Mouse (Mus musculus): Measurements from ENCODE around the gene Rbm26.

The Rbm26 gene

GRCm38 (mm10) chr14:105085332-105085993, 91.7 kb downstream of the Rbm26 start:
- DNase-seq: peak; percentile 60

- DNase-seq: no peak
Measured at GRCm38 (mm10) chr14:105084757-105085330, 92.3 kb downstream of the Rbm26 start.

- no peak for DNase-seq
Measured at GRCm38 (mm10) chr14:105084106-105084505, 93.0 kb downstream of the Rbm26 start.

GRCm38 (mm10) chr14:105074776-105075175, 102.4 kb downstream of the Rbm26 start:
- DNase-seq: no peak

GRCm38 (mm10) chr14:105074376-105074775, 102.8 kb downstream of the Rbm26 start:
- DNase-seq: no peak

- no peak for DNase-seq
Measured at GRCm38 (mm10) chr14:105071010-105071509, 106.1 kb downstream of the Rbm26 start.

- DNase-seq: no peak
Measured at GRCm38 (mm10) chr14:105070258-105071009, 106.7 kb downstream of the Rbm26 start.

GRCm38 (mm10) chr14:105068060-105068459, 109.1 kb downstream of the Rbm26 start:
- peak; percentile 3 for DNase-seq

GRCm38 (mm10) chr14:105064243-105064642, 112.9 kb downstream of the Rbm26 start:
- DNase-seq: no peak

GRCm38 (mm10) chr14:105061230-105061629, 115.9 kb downstream of the Rbm26 start:
- no peak for DNase-seq

- DNase-seq: no peak
Measured at GRCm38 (mm10) chr14:105057934-105058333, 119.2 kb downstream of the Rbm26 start.
